Mouse (Mus musculus) midbrain, embryonic 14.5 days (tissue): ENCODE measurements at regions not wholly inside any gene's neighbourhood (a gene's known extent, or its start where the extent isn't known, plus 50 kb on each side); places are given as distances from the start of the nearest gene placed in this dataset.

Experiments used
- ATAC-seq: fragments of 200-750 bp; cut with Nextera tagmentation; 2 replicates; pipeline ENCODE4 v1.8.0; 2017; ENCODE audit warnings: moderate number of reproducible peaks, moderate library complexity; ENCODE audit not compliant: low FRiP score, low TSS enrichment
- DNase-seq: peaks from one replicate; pipeline ENCODE4 v3.0.0-alpha.2; 2015
- H3K27ac ChIP-seq: fragments of 300-500 bp; sonication (generic); replicated peaks from 2 replicates; pipeline ENCODE4 v1.5.1; 2014; ENCODE audit warnings: mild to moderate bottlenecking, low read depth, low read length, moderate library complexity
- H3K27me3 ChIP-seq: fragments of 300-500 bp; sonication (generic); 2 replicates; pipeline ENCODE4 v1.6.1; 2014; ENCODE audit warnings: low read length, control low read depth, mixed read lengths; ENCODE audit not compliant: control insufficient read depth, insufficient read depth
- H3K36me3 ChIP-seq: fragments of 300-500 bp; sonication (generic); 2 replicates; pipeline ENCODE4 v1.6.1; 2014; ENCODE audit warnings: low read length, control low read depth; ENCODE audit not compliant: control insufficient read depth, insufficient read depth
- H3K4me1 ChIP-seq: fragments of 300-500 bp; sonication (generic); 2 replicates; pipeline ENCODE4 v1.6.1; 2014; ENCODE audit warnings: mild to moderate bottlenecking, antibody characterized with exemption, low read length, control low read depth; ENCODE audit not compliant: control insufficient read depth, insufficient read depth
- H3K4me2 ChIP-seq: fragments of 300-500 bp; sonication (generic); 2 replicates; pipeline ENCODE4 v1.6.1; 2014; ENCODE audit warnings: mild to moderate bottlenecking, low read length, moderate library complexity
- H3K4me3 ChIP-seq: fragments of 300-500 bp; sonication (generic); replicated peaks from 2 replicates; pipeline ENCODE4 v1.5.1; 2014; ENCODE audit warnings: low read depth, low read length
- H3K9ac ChIP-seq: fragments of 300-500 bp; sonication (generic); replicated peaks from 2 replicates; pipeline ENCODE4 v1.6.1; 2014; ENCODE audit warnings: mild to moderate bottlenecking, low read length, moderate library complexity
- H3K9me3 ChIP-seq: fragments of 300-500 bp; sonication (generic); 2 replicates; pipeline ENCODE4 v1.6.1; 2016; ENCODE audit warnings: low read length, control low read depth, mixed read lengths; ENCODE audit not compliant: control insufficient read depth
- WGBS: fragments of 180-500 bp; shearing (Covaris S2); extraction: QIAGEN DNeasy Blood & Tissue Kit; methylation state at CpG from one replicate; pipeline ENCODE4 v1.1.7; 2014; 5-methylcytosine and 5-hydroxymethylcytosine counted together

DNA sequence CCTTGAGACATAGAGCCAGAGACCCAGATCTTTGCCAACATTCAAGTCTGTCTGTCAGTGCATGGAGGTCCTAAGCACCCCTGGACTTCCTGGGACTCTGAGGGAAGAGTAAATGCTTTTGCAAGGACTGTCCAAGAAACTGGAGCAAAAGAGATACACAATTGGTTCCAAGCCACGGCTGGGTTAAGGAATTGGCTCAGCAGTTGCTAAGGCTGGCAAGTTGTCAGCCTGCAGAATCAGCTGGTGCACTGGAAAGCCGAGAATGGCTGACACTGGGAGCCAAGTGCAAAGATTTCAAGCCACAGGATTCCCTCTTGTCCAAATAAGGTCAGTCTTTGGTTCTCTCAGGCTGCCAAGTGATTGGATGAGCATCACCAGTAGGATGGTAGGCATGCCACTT lies 146.8 kb upstream of the Syt13 start:
- Histone ChIP-seq H3K4me3 (no peak overlapping the region), H3K4me2 (no peak overlapping the region), H3K36me3 (no peaks in the 10 kb centered on the region), H3K4me1 (no peaks in the 10 kb centered on the region), H3K9ac (no peak overlapping the region), H3K9me3 (no peaks in the 10 kb centered on the region), H3K27me3 (no peaks in the 10 kb centered on the region), H3K27ac (no peak overlapping the region)
- 58% methylated on average over 2 of the region's 2 CpGs for WGBS
- no peak for ATAC-seq
- no peak for DNase-seq

GRCm38 (mm10) chr2:92769061-92769460 lies 145.8 kb upstream of the Syt13 start:
- H3K27ac ChIP-seq = no peak overlapping the region
- ATAC-seq (no peak), DNase-seq (no peak)
- no peak overlapping the region for H3K4me2 ChIP-seq
- H3K27me3 ChIP-seq = no peaks in the 10 kb centered on the region
- WGBS = 67% methylated on average over 3 of the region's 3 CpGs
- H3K4me3 ChIP-seq = no peak overlapping the region
- no peaks in the 10 kb centered on the region for H3K36me3 ChIP-seq
- no peak overlapping the region for H3K9ac ChIP-seq
- H3K4me1 ChIP-seq = no peaks in the 10 kb centered on the region
- no peaks in the 10 kb centered on the region for H3K9me3 ChIP-seq

GRCm38 (mm10) chr2:92770098-92770497 lies 144.8 kb upstream of the Syt13 start:
- H3K4me1 ChIP-seq = no peaks in the 10 kb centered on the region
- 88% methylated on average over 5 of the region's 5 CpGs for WGBS
- H3K4me3 ChIP-seq = no peak overlapping the region
- DNase-seq (no peak), ATAC-seq (no peak)
- no peak overlapping the region for H3K27ac ChIP-seq
- H3K4me2 ChIP-seq = no peak overlapping the region
- no peaks in the 10 kb centered on the region for H3K9me3 ChIP-seq
- H3K27me3 ChIP-seq = no peaks in the 10 kb centered on the region
- no peaks in the 10 kb centered on the region for H3K36me3 ChIP-seq
- no peak overlapping the region for H3K9ac ChIP-seq

DNA sequence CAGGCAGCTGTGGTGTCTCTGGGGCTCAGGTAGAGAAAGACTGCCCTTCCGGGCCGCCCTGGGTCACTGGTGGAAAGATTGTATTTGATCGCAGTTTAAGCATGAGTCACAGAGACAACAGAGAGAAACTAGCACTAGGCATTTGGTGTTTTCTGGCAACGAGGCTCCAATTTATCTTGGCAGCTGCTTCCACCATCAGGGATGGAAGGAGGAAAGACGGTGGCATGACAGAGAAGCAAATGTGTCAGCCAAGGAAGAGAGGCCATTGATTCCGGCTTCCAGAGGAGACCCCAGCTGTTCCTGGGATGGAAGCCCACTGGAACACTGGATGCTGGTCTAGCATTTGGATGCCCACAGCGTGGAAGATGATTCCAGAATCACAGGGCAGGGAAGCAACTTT lies 142.3 kb upstream of the Syt13 start:
- Histone ChIP-seq H3K9me3 (no peaks in the 10 kb centered on the region), H3K27ac (no peak overlapping the region), H3K9ac (no peak overlapping the region), H3K27me3 (no peaks in the 10 kb centered on the region), H3K4me3 (no peak overlapping the region), H3K4me1 (no peaks in the 10 kb centered on the region), H3K36me3 (no peaks in the 10 kb centered on the region), H3K4me2 (no peak overlapping the region)
- 90% methylated on average over 7 of the region's 7 CpGs for WGBS
- ATAC-seq (no peak), DNase-seq (no peak)

GRCm38 (mm10) chr2:92776497-92776896 lies 138.4 kb upstream of the Syt13 start:
- H3K27me3 ChIP-seq = no peaks in the 10 kb centered on the region
- 90% methylated on average over 2 of the region's 2 CpGs for WGBS
- H3K4me3 ChIP-seq = no peak overlapping the region
- no peak for ATAC-seq
- DNase-seq = no peak
- H3K4me1 ChIP-seq = no peaks in the 10 kb centered on the region
- H3K27ac ChIP-seq = no peak overlapping the region
- H3K36me3 ChIP-seq = no peaks in the 10 kb centered on the region
- H3K9me3 ChIP-seq = no peaks in the 10 kb centered on the region
- no peak overlapping the region for H3K9ac ChIP-seq
- H3K4me2 ChIP-seq = no peak overlapping the region

- no peaks in the 10 kb centered on the region for H3K27me3 ChIP-seq
- H3K27ac ChIP-seq = no peak overlapping the region
- H3K4me1 ChIP-seq = no peaks in the 10 kb centered on the region
- no peaks in the 10 kb centered on the region for H3K36me3 ChIP-seq
- H3K9me3 ChIP-seq = no peaks in the 10 kb centered on the region
- H3K4me2 ChIP-seq = no peak overlapping the region
- 23% methylated on average over 1 of the region's 1 CpGs for WGBS
- ATAC-seq (no peak), DNase-seq (peak; percentile 34)
- no peak overlapping the region for H3K9ac ChIP-seq
- no peak overlapping the region for H3K4me3 ChIP-seq
These were observed 135.8 kb upstream of the Syt13 start for GRCm38 (mm10) chr2:92779101-92779500.

DNA sequence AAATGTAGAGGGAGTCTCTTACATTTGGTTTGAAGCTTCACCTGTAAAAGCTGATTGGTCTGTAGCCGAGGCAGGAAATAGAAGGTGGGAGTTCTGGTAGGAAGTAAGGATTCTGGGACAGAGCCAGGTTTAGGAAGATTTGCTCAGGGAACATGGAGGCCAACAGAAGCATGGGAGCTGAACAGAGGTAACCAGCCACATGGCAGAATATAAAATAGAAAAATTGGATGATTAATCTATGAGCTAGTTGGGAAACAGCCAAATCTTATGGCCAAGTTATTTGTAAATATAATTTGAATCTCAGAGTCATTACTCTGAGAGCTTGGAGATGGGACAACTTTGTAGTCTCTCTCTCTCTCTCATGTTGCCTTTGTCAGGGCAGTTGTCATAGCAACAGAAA lies 134.9 kb upstream of the Syt13 start:
- H3K27me3 ChIP-seq = no peaks in the 10 kb centered on the region
- no peaks in the 10 kb centered on the region for H3K36me3 ChIP-seq
- H3K4me3 ChIP-seq = no peak overlapping the region
- H3K9me3 ChIP-seq = no peaks in the 10 kb centered on the region
- H3K9ac ChIP-seq = no peak overlapping the region
- H3K4me2 ChIP-seq = no peak overlapping the region
- no peaks in the 10 kb centered on the region for H3K4me1 ChIP-seq
- WGBS = 89% methylated on average over 1 of the region's 1 CpGs
- ATAC-seq (no peak), DNase-seq (no peak)
- H3K27ac ChIP-seq = no peak overlapping the region

- Histone ChIP-seq H3K9ac (no peak overlapping the region), H3K27me3 (no peaks in the 10 kb centered on the region), H3K4me2 (no peak overlapping the region), H3K27ac (no peak overlapping the region), H3K9me3 (no peaks in the 10 kb centered on the region), H3K4me3 (no peak overlapping the region), H3K36me3 (no peaks in the 10 kb centered on the region), H3K4me1 (no peaks in the 10 kb centered on the region)
- WGBS = 78% methylated on average over 5 of the region's 5 CpGs
- no peak for ATAC-seq
- DNase-seq = no peak
These were observed 133.4 kb upstream of the Syt13 start for GRCm38 (mm10) chr2:92781451-92781850.

GRCm38 (mm10) chr2:92782621-92783020 lies 132.3 kb upstream of the Syt13 start:
- H3K9ac ChIP-seq = no peak overlapping the region
- H3K4me3 ChIP-seq = no peak overlapping the region
- no peaks in the 10 kb centered on the region for H3K9me3 ChIP-seq
- H3K27ac ChIP-seq = no peak overlapping the region
- DNase-seq (no peak), ATAC-seq (no peak)
- no peak overlapping the region for H3K4me2 ChIP-seq
- no peaks in the 10 kb centered on the region for H3K4me1 ChIP-seq
- 80% methylated on average over 4 of the region's 4 CpGs for WGBS
- H3K36me3 ChIP-seq = no peaks in the 10 kb centered on the region
- H3K27me3 ChIP-seq = no peaks in the 10 kb centered on the region
